Mouse (Mus musculus) left cerebral cortex, adult 11 months (tissue): ENCODE measurements around the gene Rfng.
"Not testable (repeated sequence)": the region's sequence is repeated elsewhere in the genome, so short reads cannot be mapped to it uniquely, and the experiment has no call there.

Source experiments
- DNase-seq: peaks from one replicate; pipeline ENCODE4 v3.0.0; 2022; ENCODE audit warnings: low spot score

Rfng gene

DNA sequence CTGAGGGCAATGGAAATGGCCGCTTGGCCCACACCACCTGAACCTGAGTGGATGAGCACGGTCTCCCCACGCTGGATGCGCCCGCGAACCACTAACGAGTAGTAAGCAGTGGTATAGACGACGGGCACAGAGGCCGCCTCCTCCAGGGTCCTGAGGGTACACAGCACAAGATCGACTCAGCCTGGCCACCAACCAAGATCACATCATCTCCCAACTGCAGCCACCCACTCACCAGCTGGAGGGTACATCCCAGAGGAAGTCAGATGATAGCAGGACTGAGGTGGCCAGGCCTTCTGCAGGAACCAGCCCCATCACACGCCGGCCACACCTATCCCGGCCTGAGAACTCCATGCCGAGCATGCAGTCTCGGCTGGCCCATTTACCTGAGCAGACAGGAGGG lies 28.1 kb upstream of the Rfng start:
- no peak for DNase-seq

DNA sequence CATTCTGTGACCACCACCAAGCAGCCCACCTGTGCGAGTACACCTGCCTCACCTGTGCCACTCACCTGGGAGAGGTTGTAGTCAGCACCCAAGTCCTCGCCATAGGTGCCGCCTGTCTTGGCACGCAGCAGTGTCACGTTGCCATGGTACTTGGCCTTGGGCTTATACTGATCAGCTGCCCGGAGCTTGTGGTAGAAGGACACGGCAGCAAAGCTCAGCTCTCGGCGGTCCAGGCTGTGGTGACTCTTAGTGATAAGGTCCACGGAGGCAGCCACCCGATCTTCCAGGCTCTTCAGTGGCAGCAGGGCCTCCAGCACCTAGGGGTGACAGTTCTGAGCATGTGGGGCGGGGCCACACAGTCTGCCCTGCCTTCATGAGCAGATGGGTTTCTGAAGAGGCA lies 24.0 kb upstream of the Rfng start:
- no peak for DNase-seq

GRCm38 (mm10) chr11:120805375-120806298 lies 21.6 kb upstream of the Rfng start:
- DNase-seq: no peak

DNA sequence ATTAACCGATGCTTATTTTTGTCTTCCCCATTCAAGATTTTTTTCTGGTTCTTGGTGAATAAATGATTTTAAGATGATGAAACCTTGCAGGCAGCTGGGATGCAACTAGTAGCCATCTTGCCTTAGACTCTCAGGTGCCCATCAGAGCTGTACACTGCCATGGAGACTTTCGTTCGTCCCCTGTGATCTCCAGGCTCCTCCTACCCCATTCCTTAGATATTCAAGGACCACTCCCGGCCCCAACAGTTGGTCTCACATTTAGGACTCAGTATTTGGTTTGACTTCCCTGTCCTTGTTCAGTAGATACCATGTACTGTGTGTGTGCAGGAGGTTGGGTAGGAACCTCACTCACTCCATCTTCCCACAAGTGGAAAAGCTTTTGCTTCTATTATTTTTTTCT lies 20.8 kb upstream of the Rfng start:
- DNase-seq: no peak

DNA sequence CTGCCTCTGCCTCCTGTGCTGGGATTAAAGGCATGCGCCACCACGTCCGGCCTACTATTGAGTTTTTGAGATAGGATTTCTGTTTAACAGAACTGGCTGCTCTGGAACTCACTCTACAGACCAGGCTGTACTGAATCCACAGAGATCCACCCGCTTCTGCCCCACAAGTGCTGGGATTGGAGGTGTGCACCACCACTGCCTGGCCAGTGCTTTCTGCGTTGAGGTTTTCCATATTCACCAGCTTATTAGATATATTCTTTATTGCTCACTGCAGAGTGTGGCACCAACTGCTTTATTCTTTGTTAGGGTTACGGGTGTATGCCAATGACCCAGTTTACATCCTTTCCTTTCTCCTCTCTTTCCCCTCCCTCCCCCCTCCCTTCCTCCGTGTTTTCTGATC lies 20.3 kb upstream of the Rfng start:
- no peak for DNase-seq

GRCm38 (mm10) chr11:120800061-120800904 lies 16.3 kb upstream of the Rfng start:
- peak; percentile 66 for DNase-seq

- no peak for DNase-seq
Observed at GRCm38 (mm10) chr11:120799316-120799890, 15.4 kb upstream of the Rfng start.

DNA sequence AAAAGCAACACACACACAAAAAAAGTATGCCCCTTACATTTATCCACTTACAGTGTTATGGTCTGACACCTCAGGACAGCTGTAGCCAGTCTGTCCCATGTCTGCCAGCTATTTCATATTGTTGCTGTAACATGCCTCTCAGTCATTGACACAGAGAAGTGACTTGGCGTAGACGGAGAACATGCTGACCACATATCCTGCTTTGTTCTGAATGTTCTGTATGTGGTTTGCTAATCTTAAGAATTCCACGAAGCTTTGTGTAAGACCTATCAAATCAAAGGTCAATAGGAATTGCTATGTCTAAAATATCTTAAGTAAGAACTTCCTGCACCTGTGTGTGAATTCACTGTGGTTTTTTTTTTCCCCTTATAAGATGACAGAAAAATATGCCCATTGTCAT lies 14.2 kb upstream of the Rfng start:
- DNase-seq: no peak

- DNase-seq: no peak
Observed at GRCm38 (mm10) chr11:120796614-120796946, 12.6 kb upstream of the Rfng start.

DNA sequence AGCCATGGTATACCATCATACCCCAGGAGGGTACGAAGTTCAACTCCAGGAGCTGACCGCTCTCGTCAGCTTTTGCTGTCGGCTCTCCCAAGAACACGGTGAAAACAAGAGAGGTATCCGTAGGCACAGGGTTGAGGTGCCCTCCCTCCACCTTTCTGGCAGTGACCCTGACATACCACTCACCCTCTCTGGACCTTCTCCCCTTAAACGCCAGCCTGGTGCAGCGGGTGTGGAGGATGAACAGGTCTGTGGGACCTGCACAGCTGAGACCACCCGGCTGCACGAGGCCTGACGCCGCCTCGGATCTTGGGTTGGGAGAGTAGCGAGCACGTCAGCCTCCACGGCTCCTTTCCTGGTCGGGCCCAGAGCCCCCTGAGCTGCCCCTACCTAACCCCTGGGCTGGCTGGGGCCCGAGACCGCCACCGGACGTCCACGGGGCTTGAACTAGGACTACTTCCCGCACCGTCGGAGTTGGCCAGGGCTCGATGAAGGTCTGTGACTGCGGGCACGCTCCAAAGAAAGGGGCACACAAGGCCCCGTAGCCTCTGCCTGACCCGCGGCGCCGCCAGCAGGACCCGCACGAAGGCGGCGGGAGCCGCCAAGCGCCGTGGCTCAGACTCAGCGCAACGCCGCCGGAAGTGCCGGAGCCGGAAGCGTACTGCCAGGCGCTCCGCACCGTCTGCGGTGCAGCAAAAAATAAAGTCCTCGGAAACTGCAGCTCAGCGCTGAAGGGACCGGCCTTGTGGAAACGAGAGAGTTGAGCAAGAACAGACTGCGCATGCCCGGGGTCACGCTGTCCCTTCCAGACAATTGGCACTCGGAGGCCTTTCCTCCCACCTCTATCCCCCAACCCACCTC lies 12.0 kb upstream of the Rfng start, which contains the start of gene Dus1l:
TSS of gene Dus1l (minus strand) at position 648 of the 858 bp plus-strand sequence.
- DNase-seq: peak; percentile 90

- no peak for DNase-seq
Observed at GRCm38 (mm10) chr11:120792652-120793051, 8.6 kb upstream of the Rfng start.

GRCm38 (mm10) chr11:120789810-120790209 lies 5.8 kb upstream of the Rfng start:
- no peak for DNase-seq

DNA sequence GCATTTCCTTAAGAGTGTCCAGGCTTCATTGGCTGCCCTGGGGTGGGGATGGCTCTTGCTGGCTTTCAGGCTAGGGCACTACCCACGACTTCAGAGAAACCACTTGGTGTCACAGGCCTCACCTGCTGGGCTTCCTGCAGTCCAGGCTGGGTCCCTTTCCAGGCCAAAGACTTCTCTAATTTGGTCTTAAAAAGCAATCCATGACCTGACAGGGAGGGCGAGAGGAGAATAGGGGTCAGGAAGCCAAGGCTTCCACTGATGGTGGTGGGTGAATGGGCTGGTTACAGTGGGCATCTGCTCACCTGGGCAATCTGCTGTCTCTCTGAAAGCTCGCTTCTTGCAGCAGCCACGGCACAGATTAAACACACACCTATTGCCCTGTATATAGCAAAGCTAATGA lies 5.3 kb upstream of the Rfng start:
- no peak for DNase-seq

- not testable (repeated sequence) for DNase-seq
Observed at GRCm38 (mm10) chr11:120788460-120788859, 4.5 kb upstream of the Rfng start.

DNA sequence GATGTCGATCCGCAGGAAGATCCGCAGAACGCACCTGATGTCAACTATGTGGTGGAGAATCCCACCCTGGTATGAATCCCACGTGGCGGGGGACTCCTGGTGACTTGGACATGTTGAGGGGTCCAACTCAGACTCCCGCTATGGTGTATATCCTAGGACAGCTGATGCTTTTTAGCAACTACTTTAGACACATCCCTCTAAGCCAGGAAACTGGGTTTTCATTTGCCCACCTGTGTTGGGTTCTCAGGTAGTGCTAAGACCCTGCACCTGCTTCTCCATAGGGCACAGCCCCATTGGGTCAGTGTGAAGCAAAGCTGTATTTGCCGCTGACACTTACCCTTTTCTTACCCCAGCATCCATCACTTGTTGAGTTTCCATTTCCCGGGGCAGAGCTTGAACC lies 1.1 kb upstream of the Rfng start:
- no peak for DNase-seq

- DNase-seq: no peak
Observed at GRCm38 (mm10) chr11:120783426-120784063, 462 bp downstream of the Rfng start.

DNA sequence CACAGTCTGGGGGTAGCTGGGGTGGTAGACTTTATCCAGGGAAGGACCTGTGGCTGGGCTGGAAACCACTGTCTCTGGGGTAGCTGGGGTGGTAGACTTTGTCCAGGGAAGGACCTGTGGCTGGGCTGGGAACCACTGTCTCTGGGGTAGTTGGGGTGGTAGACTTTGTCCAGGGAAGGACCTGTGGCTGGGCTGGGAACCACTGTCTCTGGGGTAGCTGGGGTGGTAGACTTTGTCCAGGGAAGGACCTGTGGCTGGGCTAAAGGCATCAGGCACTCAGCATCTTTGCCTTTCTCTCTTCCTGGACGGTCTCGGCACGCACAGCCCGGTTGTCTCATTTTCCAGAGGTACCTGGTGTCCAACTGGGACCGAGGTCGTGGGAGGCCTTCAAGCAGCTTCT lies 2.6 kb downstream of the Rfng start:
- not testable (repeated sequence) for DNase-seq

GRCm38 (mm10) chr11:120779876-120780275 lies 4.1 kb downstream of the Rfng start:
- no peak for DNase-seq

DNA sequence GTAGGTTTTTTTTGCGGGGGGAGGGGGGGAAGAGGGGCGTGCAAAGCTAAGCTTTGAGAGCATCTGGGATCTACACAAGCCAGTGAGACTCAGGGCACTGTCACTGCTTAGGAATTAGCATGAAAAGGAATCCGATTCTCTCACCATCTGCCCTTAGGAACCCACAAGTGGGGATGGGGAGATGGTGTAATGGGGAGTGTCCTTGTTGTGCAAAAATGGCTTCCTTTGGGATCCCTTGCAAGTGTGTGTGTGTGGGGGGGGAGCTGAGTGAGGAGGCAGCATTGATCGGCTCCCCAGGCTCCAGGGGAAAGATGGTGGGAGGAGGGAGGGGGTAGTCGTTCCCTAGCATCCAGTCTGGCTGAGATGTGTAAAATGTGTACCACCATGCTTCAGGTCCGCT lies 6.9 kb downstream of the Rfng start:
- DNase-seq: no peak

- DNase-seq: peak; percentile 87
Observed at GRCm38 (mm10) chr11:120775774-120776469, 8.1 kb downstream of the Rfng start.
